Mouse (Mus musculus) right cerebral cortex, postnatal 14 days (tissue): ENCODE measurements at regions not wholly inside any gene's neighbourhood (a gene's known extent, or its start where the extent isn't known, plus 50 kb on each side); places are given as distances from the start of the nearest gene placed in this dataset.

Source experiments
- DNase-seq: peaks from one replicate; pipeline ENCODE4 v3.0.0; 2022

GRCm38 (mm10) chr1:164622946-164623345 lies 164.8 kb upstream of the Atp1b1 start:
- DNase-seq: no peak

GRCm38 (mm10) chr1:164622417-164622816 lies 164.3 kb upstream of the Atp1b1 start:
- DNase-seq: no peak

GRCm38 (mm10) chr1:164620129-164620528 lies 162.0 kb upstream of the Atp1b1 start:
- no peak for DNase-seq

GRCm38 (mm10) chr1:164617871-164618270 lies 159.7 kb upstream of the Atp1b1 start:
- DNase-seq: no peak

GRCm38 (mm10) chr1:164607061-164607460 lies 148.9 kb upstream of the Atp1b1 start:
- DNase-seq: no peak

- no peak for DNase-seq
These were observed 148.1 kb upstream of the Atp1b1 start for GRCm38 (mm10) chr1:164606141-164606754.

- no peak for DNase-seq
These were observed 145.3 kb upstream of the Atp1b1 start for GRCm38 (mm10) chr1:164603433-164603832.

GRCm38 (mm10) chr1:164602568-164602967 lies 144.4 kb upstream of the Atp1b1 start:
- no peak for DNase-seq

- no peak for DNase-seq
These were observed 132.1 kb upstream of the Atp1b1 start for GRCm38 (mm10) chr1:164590205-164590613.

- peak; percentile 26 for DNase-seq
These were observed 128.2 kb upstream of the Atp1b1 start for GRCm38 (mm10) chr1:164586066-164586989.

- DNase-seq: peak; percentile 41
These were observed 118.8 kb upstream of the Atp1b1 start for GRCm38 (mm10) chr1:164576856-164577489.

GRCm38 (mm10) chr1:164573639-164574038 lies 115.5 kb upstream of the Atp1b1 start:
- no peak for DNase-seq

GRCm38 (mm10) chr1:164572183-164572582 lies 114.0 kb upstream of the Atp1b1 start:
- DNase-seq: no peak

- no peak for DNase-seq
These were observed 113.4 kb upstream of the Atp1b1 start for GRCm38 (mm10) chr1:164571496-164572078.

GRCm38 (mm10) chr1:164564847-164565246 lies 106.7 kb upstream of the Atp1b1 start:
- no peak for DNase-seq

GRCm38 (mm10) chr1:164559546-164560228 lies 101.5 kb upstream of the Atp1b1 start:
- DNase-seq: no peak

GRCm38 (mm10) chr1:164552658-164553057 lies 94.5 kb upstream of the Atp1b1 start:
- no peak for DNase-seq

GRCm38 (mm10) chr1:164551019-164551418 lies 92.9 kb upstream of the Atp1b1 start:
- no peak for DNase-seq

GRCm38 (mm10) chr1:164550596-164550995 lies 92.4 kb upstream of the Atp1b1 start:
- DNase-seq: no peak

- no peak for DNase-seq
These were observed 89.9 kb upstream of the Atp1b1 start for GRCm38 (mm10) chr1:164548071-164548470.

GRCm38 (mm10) chr1:164545843-164546242 lies 87.7 kb upstream of the Atp1b1 start:
- DNase-seq: no peak

GRCm38 (mm10) chr1:164543045-164543803 lies 85.1 kb upstream of the Atp1b1 start:
- DNase-seq: no peak
